8 mouse cellular contexts compared by ENCODE assay signal in genomic region chr2:84826488-84827282, GRCm38 (mm10). TPM values are rescaled to one million over a fixed set of nuclear protein-coding genes. Genes with fewer than 3 reads are reported as not detected.
DNase-seq lines count a peak whose midpoint lies in the region; ATAC-seq lines count a peak whose summit lies in the region.

Gene Timm10 (plus strand): TSS chr2:84826997.

- under 1% methylated on average over 34 of the region's 34 CpGs for whole genome bisulfite sequencing in hindbrain, embryonic 11.5 days

- H3K9me3 ChIP-seq in hindbrain, embryonic 11.5 days (ENCODE audit: control insufficient read depth, low read length) = no peaks in the 10 kb centered on the region

- peak; percentile 95 for DNase-seq in MN1 (ENCODE audit: low spot score)
- DNase-seq in cerebellum, adult 9-11 months = peak; percentile 90
- DNase-seq in frontal cortex, adult 2 months (ENCODE audit: extremely low spot score in 1 of 2, low spot score in 1 of 2) = peak; percentile 88 to 95
- DNase-seq in hindbrain, embryonic 11.5 days (ENCODE audit: low spot score) = peak; percentile 92
- peak; percentile 84 to 88 for DNase-seq in layer of hippocampus, postnatal 10 days (ENCODE audit: low spot score in 2 of 2)
- DNase-seq in lung, postnatal 10 days = peak; percentile 93
- DNase-seq in ovary, postnatal 36 days (ENCODE audit: low spot score) = peak; percentile 84
- DNase-seq in thymus, postnatal 25 days = peak; percentile 71

- peak; percentile 92 for ATAC-seq in hindbrain, embryonic 11.5 days (ENCODE audit: low FRiP score)

- peak within 1 kb of the TSS; percentile 86 for H3K4me3 ChIP-seq in hindbrain, embryonic 11.5 days (ENCODE audit: low read depth, low read length)

- peaks cover 4% of the 10 kb centered on the region for H3K4me1 ChIP-seq in hindbrain, embryonic 11.5 days (replicated peaks; ENCODE audit: control insufficient read depth, insufficient read depth, low read length)

- H3K9ac ChIP-seq in hindbrain, embryonic 11.5 days (ENCODE audit: low read depth, low read length) = peak within 1 kb of the TSS; percentile 69

- H3K27ac ChIP-seq in hindbrain, embryonic 11.5 days (ENCODE audit: low read depth, low read length) = no peak within 1 kb of the TSS

- H3K36me3 ChIP-seq in hindbrain, embryonic 11.5 days (ENCODE audit: control insufficient read depth, insufficient read depth, low read length) = no peaks in the 10 kb centered on the region

- H3K4me2 ChIP-seq in hindbrain, embryonic 11.5 days (replicated peaks; ENCODE audit: low read depth, low read length) = peak within 1 kb of the TSS; percentile 93

- H3K27me3 ChIP-seq in hindbrain, embryonic 11.5 days (ENCODE audit: control insufficient read depth, insufficient read depth, low read length) = no peaks in the 10 kb centered on the region

RNA-seq across cellular contexts. Expression of gene Timm10, which starts in this region (rescaled TPM):
- polyA plus RNA-seq in frontal cortex, adult 2 months (2012; rRNA removed) = 86.2 and 96.6 TPM in 2 replicates
- 43.1 and 44.2 TPM in 2 replicates for polyA plus RNA-seq in hindbrain, embryonic 11.5 days (2014; fragmentation: Nextera tagmentation; extraction: Ambion mirVana)
- total RNA-seq in layer of hippocampus, postnatal 10 days (2021) = 10 to 100 TPM; 58.7 to 64.2 TPM
